Mouse (Mus musculus): ENCODE results near the gene Bcl2l1.

DNA sequence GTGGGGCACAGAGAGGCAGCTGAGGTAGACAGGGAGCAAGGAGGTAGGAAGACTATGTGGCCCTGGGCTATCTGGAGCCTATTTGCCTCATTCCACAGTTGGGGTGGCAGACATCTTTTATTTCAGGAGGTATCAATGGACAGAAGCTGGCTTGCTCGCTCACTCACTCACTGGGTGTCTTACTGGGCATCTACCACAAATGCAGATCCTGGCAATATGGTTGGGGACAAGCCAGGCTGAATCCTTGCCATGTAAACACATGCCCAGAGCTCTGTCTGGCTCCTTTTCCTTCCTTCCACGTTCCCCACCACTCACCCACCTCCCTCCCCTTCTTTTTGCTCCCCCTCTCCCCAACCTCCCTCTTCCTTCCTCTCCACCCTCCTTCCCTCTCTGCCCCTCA lies 74.0 kb downstream of the Bcl2l1 start:
- TF ChIP-seq TAL1 (IDR thresholded peaks at IDR 0.05; ENCODE audit: low read length) (no peak), GATA1 (IDR thresholded peaks at IDR 0.05; ENCODE audit: low read length) (no peak)

All from erythroblast, embryonic 14.5 days (primary cell).